Mouse (Mus musculus) ES-E14 (cell line): ENCODE measurements around the gene Wnt3. TPM values are rescaled to one million over a fixed set of nuclear protein-coding genes. Genes with fewer than 3 reads are reported as not detected.

ENCODE experiments used
- DNase-seq: peaks from one replicate; pipeline ENCODE4 v3.0.0-alpha.2; 2013; ENCODE audit warnings: low read depth, low spot score
- H3K27ac ChIP-seq: 2 replicates; pipeline ENCODE4 v1.5.1; 2012; ENCODE audit warnings: low read depth, mild to moderate bottlenecking, low read length, moderate library complexity, mixed read lengths; ENCODE audit not compliant: poor library complexity, insufficient read depth, severe bottlenecking
- H3K36me3 ChIP-seq: 2 replicates; pipeline ENCODE4 v1.6.1; 2012; ENCODE audit warnings: mild to moderate bottlenecking, low read length, moderate library complexity, mixed read lengths; ENCODE audit not compliant: control insufficient read depth, poor library complexity, insufficient read depth, severe bottlenecking
- H3K4me1 ChIP-seq, 2 experiments: fragments of 150-350 bp in 1 of 2; sonication (generic) in 1 of 2; 2 replicates each; pipeline ENCODE4 v1.6.1; 2012; ENCODE audit warnings: low read length in 2 of 2, mild to moderate bottlenecking in 1 of 2, mixed read lengths in 1 of 2; ENCODE audit not compliant: control insufficient read depth in 2 of 2, insufficient read depth in 2 of 2, poor library complexity in 1 of 2
- H3K4me3 ChIP-seq, 2 experiments: fragments of 150-350 bp in 1 of 2; sonication (generic) in 1 of 2; 2 replicates each; pipeline ENCODE4 v1.5.1; 2012; ENCODE audit warnings: low read length in 2 of 2, low read depth in 1 of 2, mild to moderate bottlenecking in 1 of 2, mixed read lengths in 1 of 2; ENCODE audit not compliant: insufficient read depth in 1 of 2, poor library complexity in 1 of 2, severe bottlenecking in 1 of 2
- H3K9ac ChIP-seq: 2 replicates; pipeline ENCODE4 v1.6.1; 2012; ENCODE audit warnings: low read depth, mild to moderate bottlenecking, low read length, mixed read lengths; ENCODE audit not compliant: poor library complexity, insufficient read depth, severe bottlenecking
- H3K9me3 ChIP-seq: fragments of 150-350 bp; sonication (generic); 2 replicates; pipeline ENCODE4 v1.6.1; 2012; ENCODE audit warnings: low read depth, mild to moderate bottlenecking, low read length; ENCODE audit not compliant: control insufficient read depth, insufficient read depth
- CHD2 ChIP-seq: IDR thresholded peaks from 2 replicates; pipeline ENCODE4 v1.6.1; 2014; ENCODE audit warnings: mild to moderate bottlenecking, low read depth, low read length, inconsistent platforms
- HCFC1 ChIP-seq: IDR thresholded peaks from 2 replicates; pipeline ENCODE4 v1.6.1; 2012; ENCODE audit warnings: low read length, inconsistent platforms, borderline replicate concordance; ENCODE audit not compliant: insufficient read depth
- MAFK ChIP-seq: IDR thresholded peaks from 2 replicates; pipeline ENCODE4 v1.6.1; 2014; ENCODE audit warnings: mild to moderate bottlenecking, low read depth, low read length, inconsistent platforms; ENCODE audit not compliant: insufficient read depth
- ZC3H11A ChIP-seq: IDR thresholded peaks from 2 replicates; pipeline ENCODE4 v1.6.1; 2012; ENCODE audit warnings: low read depth, mild to moderate bottlenecking, inconsistent platforms, low read length, borderline replicate concordance
- ZNF384 ChIP-seq: IDR thresholded peaks from 2 replicates; pipeline ENCODE4 v1.6.1; 2012; ENCODE audit warnings: low read depth, low read length, inconsistent platforms
- in situ Hi-C, 2 experiments: fragments of 600-800 bp; cut with MboI; formaldehyde crosslinking; loops; one replicate each; pipeline ENCODE4 v1.15.1; 2025; ENCODE audit warnings: low sequenced_read_pairs in 2 of 2, inconsistent platforms in 1 of 2; ENCODE audit not compliant: unreplicated experiment in 2 of 2
- total RNA-seq: library from RNA; depleted of rRNA; stranded (reverse); fragments of 300-350 nt; gene quantifications from 2 replicates; pipeline ENCODE4 v1.2.3, GENCODE M21; 2012

The Wnt3 gene
- total RNA-seq, 1 experiment = 7.5 TPM

GRCm38 (mm10) chr11:103771160-103771817 is 2.7 kb upstream of the Wnt3 start:
- Histone ChIP-seq H3K4me3 (no peak overlapping the region), H3K4me1 (peaks cover 0 to 17% of the 10 kb centered on the region in 2 experiments; a peak in 2 of 4 replicates), H3K36me3 (no peaks in the 10 kb centered on the region), H3K27ac (no peak overlapping the region), H3K9me3 (no peaks in the 10 kb centered on the region), H3K9ac (no peak overlapping the region)
- TF ChIP-seq ZNF384 (no peak), CHD2 (no peak), HCFC1 (no peak), MAFK (no peak), ZC3H11A (no peak)
- DNase-seq = no peak
- in situ Hi-C loops = no loop called here

- no peak overlapping the region for H3K9ac ChIP-seq
- H3K27ac ChIP-seq = no peak overlapping the region
Observed at GRCm38 (mm10) chr11:103772505-103773386, 1.2 kb upstream of the Wnt3 start.

DNA sequence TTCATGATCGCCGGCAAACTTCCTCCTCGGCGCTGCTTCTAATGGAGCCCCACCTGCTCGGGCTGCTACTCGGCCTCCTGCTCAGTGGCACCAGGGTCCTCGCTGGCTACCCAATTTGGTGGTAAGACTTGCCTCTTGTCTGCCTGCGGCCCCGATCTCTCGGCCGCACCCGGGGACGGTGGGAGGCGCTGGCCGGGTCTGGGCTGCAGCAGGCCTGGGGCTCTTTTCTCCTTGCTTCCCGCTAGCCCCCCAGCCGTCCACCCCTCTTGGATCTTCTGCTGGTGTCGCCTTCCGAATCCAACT is 229 bp downstream of the Wnt3 start:
- no peaks in the 10 kb centered on the region for H3K9me3 ChIP-seq
- H3K27ac ChIP-seq = no peak overlapping the region

More at GRCm38 (mm10) chr11:103772505-103773386, 1.2 kb upstream of the Wnt3 start:
- DNase-seq = no peak
- H3K4me1 ChIP-seq = peaks cover 0 to 17% of the 10 kb centered on the region in 2 experiments; a peak in 2 of 4 replicates
- H3K9me3 ChIP-seq = no peaks in the 10 kb centered on the region
- no peak for TF ChIP-seq ZC3H11A
- no peak for TF ChIP-seq ZNF384
- H3K36me3 ChIP-seq = no peaks in the 10 kb centered on the region
- in situ Hi-C loops = no loop called here
- H3K4me3 ChIP-seq = peak overlapping the region; percentile 57 to 60

DNA sequence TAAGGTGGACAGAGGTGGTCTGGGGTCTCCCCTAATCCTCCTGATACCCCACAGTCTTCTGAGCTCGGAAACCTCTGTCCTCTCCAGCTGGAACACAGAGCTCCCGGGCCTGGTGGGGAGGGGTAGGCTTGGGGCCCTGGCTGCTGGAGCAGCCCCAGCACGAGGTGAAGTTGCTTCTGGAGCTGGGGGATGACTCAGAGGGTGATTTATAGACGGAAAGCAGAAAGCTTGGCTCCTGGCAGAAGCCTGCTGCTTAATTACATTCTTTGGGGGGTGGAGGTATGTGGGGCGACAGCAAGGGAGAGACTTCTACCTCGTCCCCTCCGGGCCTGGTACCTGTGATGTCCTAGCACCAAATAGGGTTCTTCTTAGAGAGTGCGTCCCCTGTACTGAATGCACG is 6.2 kb downstream of the Wnt3 start:
- H3K4me1 ChIP-seq = 0 out of 4 replicates have a peak, but pooled peaks cover 0 to 2% of the 10 kb centered on the region in 2 experiments
- H3K36me3 ChIP-seq = no peaks in the 10 kb centered on the region
- no peak overlapping the region for H3K9ac ChIP-seq
- TF ChIP-seq CHD2 (no peak), HCFC1 (no peak), MAFK (no peak), ZC3H11A (no peak), ZNF384 (no peak)
- H3K27ac ChIP-seq = no peak overlapping the region
- H3K4me3 ChIP-seq = no peak overlapping the region
- no peaks in the 10 kb centered on the region for H3K9me3 ChIP-seq
- DNase-seq = no peak
- in situ Hi-C loops = no loop called here

More for the DNA sequence above, 229 bp downstream of the Wnt3 start:
- no peaks in the 10 kb centered on the region for H3K36me3 ChIP-seq
- H3K4me3 ChIP-seq = peak overlapping the region; percentile 57 to 60
- TF ChIP-seq MAFK (no peak), HCFC1 (no peak), ZC3H11A (no peak), ZNF384 (no peak), CHD2 (no peak)
- in situ Hi-C loops = no loop called here
- H3K9ac ChIP-seq = no peak overlapping the region
- H3K4me1 ChIP-seq = peaks cover 0 to 18% of the 10 kb centered on the region in 2 experiments; a peak in 2 of 4 replicates
- no peak for DNase-seq
